Mouse (Mus musculus) lung, postnatal 0 days (tissue): ENCODE data around the gene Gm49601.

Experiments used
- CTCF ChIP-seq: IDR thresholded peaks from 2 replicates; pipeline ENCODE4 v1.5.1; 2016; ENCODE audit warnings: antibody characterized with exemption, mild to moderate bottlenecking
- EP300 ChIP-seq: IDR thresholded peaks from 2 replicates; pipeline ENCODE4 v1.6.1; 2016; ENCODE audit warnings: antibody characterized with exemption, mild to moderate bottlenecking, control low read depth

DNA sequence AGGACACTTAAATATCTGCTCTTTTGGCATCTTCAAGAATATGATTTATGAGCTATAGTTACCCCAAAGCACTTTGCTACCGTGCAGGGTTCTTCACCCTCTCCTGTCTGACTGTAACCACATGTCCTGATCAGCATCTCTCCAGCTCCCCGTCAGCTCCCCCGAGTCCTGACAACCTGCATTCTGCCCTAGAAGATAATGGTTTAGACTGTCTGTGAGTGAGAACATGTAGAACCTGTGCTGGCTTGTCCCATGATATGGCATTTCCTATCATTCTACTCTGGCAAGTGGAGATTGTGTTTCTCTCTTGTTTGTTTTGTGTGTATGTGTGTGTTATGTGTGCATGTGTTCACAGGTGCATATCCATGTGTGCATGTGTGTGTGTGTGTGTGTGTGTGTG, 28.2 kb downstream of the Gm49601 start:
- TF ChIP-seq CTCF (no peak), EP300 (no peak)
